Mouse (Mus musculus) layer of hippocampus, adult 18-20 months (tissue): Measurements from ENCODE around the gene Cdc42se2. TPM values are rescaled to one million over a fixed set of nuclear protein-coding genes. Genes with fewer than 3 reads are reported as not detected.

Experiments
- DNase-seq, 2 experiments: peaks; one replicate each; pipeline ENCODE4 v3.0.0; 2022; ENCODE audit warnings: low spot score in 2 of 2
- total RNA-seq, 2 experiments: library from RNA; stranded (reverse); gene quantifications; 2 replicates each; pipeline ENCODE4 v1.2.3; 2021

Cdc42se2 gene
- total RNA-seq, 2 experiments from 2014 or later: 135 to 144 TPM

DNA sequence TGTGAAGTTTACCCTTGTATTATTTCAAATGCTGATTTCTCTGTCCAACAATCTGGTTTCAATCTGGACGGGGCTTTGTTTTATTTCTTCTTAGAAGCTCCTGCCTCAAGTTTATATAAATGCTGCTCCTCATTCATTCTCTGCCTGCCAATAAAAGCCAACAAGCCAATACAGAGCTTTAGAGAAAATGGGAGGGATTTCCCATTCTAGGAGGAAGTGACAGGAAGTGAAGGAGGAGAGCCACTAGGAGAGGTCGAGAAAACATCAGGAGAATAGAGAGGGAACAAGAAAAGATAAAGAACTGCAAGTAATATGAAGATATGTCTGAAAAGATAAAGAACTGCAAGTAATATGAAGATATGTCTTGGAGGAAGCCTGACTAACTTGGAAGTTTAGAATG lies 74.6 kb downstream of the Cdc42se2 start:
- DNase-seq: peak in 1 of 2 experiments; percentile 37

DNA sequence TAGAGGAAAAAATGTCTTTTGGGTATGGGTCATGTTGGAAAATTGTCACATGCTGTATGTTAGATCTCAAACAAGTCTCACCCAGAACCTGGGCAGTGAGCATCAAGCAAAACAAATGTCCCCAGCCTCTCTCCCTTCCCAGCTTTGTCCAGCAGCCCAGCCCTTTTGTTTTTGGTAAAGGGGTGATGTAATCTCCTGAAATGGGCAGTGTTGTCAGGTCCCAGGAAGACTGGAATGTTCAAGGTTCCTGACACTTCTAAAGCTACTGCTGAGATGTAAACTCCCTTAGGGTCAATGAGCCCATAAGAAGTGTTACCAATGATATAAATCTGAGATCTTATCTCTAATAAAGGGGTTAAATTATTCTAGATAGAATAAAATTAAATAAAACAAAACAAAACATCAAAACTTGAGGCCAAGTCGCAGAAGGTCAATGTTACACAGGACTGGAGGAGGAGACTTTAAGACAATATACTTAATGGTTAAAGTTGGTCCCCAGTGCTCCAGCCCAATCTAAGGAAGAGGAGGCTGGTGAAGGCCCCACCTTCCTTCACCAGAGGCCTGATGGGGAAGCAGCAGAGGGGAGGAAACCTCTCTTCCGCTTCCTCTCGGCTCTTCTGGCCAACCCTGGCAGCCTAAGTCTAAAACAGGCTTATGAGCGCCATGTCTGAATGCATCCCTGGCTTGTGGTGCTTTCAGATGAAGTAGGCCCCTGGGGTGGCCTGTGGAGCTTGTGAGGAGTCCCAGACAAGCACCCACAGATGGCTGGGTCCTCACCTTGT lies 76.8 kb downstream of the Cdc42se2 start:
- no peak for DNase-seq

DNA sequence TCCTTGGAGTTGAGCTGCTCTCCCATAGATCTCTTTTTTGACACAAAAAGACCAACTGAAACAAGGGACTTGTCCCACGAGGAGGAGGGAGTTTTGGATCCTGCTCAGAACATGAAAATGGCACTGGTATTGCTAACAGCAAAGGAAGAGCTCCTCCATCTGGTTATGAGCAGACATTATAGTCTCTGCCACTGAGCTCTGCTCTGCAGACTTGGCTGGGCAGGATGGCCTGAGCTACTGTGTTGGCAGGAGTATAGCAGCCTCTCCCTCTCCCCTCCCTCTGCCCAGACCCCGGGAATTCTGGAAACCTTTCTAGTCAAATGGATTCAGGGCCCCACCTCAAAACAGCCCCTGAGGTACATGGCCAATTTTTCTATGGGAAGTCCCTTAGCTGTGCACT lies 77.8 kb downstream of the Cdc42se2 start:
- DNase-seq: peak in 1 of 2 experiments; percentile 51

DNA sequence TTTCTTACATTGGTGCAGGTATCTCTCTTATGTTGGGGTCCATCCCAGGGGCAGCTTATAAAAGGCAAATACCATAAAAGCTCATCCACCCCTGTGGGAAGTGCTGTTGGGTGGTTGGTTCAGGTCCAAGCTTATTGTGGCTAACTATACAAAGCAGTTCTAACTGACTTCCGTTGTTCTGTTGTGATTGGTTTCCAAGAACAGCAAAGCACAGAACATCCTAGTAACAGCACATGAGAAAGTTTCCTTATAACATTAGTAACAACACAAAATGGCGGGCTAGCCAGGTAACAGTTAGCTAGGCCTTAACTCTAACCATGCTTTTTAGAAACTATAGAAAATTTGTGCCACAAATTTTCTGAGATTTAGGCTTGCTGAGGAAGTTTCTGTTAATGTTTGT lies 79.3 kb downstream of the Cdc42se2 start:
- no peak for DNase-seq

DNA sequence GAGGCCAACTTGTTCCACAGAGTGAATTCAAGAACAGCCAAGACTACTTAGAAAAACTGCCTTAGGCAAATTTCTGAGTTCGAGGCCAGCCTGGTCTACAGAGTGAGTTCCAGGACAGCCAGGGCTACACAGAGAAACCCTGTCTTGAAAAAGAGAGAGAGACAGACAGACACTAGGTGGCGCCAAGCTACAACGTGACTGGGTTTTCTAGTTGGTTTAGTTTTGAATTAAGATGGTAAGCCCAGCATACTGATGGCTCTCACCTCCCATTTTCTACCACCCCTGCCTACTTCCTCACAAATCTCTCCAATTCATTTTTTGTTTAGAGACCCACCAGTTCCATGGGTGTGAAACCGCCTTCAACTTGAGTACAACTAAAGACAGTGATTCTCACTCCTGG lies 84.2 kb downstream of the Cdc42se2 start:
- DNase-seq: peak; percentile 38 to 86

DNA sequence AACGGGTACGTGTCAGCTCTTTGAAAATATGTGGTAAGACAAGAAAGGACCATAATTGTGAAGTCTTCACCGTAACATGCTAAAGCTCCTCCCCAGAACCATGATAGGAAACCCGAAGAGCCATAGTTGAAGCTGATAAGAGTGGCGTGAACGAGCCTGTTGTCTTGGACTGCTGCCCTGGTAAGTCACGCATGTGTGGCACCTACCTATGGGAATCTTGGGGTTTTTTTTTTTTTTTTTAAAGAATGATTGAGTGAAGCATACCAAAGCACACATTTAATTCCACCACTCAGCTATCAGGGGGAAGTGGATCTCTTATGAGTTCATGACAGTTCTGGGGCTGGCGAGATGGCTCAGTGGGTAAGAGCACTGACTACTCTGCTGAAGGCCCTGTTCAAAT lies 85.6 kb downstream of the Cdc42se2 start:
- DNase-seq: no peak

DNA sequence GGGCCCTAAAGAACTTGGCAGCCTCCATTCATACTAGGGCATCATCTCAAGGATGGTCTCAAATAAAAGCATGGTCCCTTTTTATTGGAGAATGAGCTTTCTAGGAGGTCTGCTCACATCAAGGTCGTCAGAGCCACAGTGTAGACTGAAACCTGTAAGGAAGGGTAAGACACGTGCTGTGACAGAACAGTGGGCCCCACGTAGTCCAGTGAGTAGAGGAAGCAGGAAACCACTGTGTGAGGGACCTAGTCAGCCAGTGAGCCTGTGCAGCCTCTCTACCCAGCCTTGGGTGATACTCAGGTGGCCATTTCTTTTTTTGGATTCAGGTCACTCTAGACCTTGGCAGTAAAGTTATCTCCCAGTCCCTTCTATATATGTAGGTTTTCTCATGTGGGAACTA lies 87.5 kb downstream of the Cdc42se2 start:
- DNase-seq: no peak

DNA sequence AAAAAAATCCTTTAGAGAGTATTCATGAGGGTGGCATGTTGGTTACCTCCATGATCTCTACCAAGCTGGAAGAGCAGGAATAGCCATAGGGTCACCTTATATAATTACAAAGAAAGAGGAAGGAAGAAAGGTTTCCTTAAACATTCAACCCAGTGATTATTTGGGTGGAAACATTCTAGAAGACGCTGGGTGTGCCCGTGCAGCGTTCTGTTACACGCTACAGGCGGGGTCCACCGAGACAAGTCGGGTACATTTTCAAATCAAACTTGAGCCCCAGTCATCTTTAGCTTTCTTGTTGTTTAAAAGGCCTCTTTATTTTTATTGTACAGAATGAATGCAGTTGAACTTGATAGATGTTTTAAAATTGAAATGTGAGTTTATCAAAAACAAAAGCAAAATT lies 88.8 kb downstream of the Cdc42se2 start:
- no peak for DNase-seq

DNA sequence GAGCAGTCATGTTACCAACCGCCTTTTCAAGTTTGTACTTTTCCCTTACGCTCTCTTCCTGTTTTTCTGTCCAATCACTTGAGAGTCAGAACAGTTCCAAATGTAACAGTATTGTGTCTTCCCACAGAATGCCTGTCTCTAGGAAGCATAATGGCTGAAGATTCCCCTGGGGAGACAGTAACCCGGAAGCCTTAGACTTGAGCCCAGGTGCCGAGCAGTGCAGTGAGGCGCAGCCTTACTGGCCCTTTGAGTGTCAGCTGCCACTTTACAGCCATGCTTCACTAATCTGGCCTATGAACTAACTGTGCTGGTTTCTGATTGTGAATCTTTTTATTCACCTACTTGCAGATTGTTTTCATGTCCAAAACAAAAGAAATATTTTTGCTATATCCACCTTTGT lies 89.9 kb downstream of the Cdc42se2 start:
- DNase-seq: no peak

DNA sequence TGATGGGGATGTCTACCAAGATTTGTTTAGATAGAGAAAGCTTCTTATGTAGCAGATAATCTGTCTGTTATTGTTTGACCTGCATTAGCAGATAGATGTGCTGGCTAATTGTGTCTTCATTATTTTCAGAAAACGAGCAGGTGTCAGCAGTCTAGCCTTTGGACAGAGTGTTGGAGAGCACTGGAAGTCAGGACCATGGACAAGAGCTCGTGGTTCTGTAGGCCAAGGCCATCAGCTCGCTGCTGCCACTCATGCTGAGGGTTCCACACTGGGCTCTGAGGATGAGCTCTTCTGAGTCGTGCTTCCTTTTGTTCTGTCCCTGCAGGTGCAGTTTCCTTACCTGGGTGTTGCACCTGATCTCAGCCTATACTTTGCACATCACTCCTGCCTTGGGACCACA lies 91.5 kb downstream of the Cdc42se2 start:
- no peak for DNase-seq

DNA sequence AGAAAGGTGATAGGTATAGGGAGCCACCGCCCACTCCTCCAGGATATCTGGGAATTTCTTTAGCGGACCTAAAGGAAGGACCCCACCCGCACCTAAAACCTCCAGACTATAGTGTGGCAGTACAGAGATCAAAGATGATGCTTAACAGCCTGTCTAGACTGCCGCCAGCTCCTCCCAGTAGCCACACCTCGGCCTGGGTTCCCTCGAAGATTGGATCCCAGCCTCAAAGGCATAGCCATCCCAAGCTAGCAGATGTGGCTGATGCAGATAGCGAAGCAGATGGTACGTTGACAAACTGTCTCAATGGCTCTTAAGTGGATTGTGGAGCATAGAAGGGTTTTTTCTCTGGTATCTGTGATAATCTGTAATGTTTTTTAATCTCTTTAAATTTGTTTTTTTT lies 93.2 kb downstream of the Cdc42se2 start:
- no peak for DNase-seq

DNA sequence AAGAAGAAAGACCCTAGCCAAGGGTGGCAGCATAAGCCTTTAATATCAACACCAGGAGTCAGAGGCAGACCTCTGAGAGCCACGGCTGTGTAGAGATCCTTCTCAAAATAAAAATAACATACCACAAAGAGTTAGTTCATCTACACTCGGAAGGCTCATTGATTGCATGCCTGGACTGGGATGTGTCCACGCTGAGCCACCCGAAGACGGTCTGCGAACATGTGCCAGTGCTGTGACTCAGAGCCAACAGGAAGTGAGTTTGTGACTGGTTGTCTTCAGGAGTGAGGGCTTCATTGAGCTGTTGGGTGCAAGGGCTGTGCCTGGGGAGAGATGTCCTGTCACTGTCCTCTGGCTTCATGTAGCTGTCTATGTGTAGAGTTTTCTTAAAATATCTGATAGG lies 93.8 kb downstream of the Cdc42se2 start:
- no peak for DNase-seq

DNA sequence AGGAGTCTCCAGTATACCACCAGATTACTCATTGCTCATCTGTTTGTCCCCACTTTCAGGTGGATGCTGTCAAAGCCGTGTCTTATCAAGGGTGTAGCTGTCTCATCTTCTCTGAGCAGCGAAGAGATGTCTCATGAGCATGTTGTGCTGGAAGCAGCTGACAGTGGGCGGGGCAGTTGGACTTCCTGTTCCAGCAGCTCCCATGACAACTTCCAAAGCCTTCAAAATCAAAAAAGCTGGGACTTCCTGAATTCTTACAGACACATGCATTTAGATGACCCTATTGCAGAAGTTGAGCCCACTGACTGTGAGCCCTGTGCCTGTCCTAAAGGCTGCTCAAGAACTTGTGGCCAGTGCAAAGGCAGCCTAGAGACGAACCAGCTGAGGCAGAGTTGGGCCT lies 96.3 kb downstream of the Cdc42se2 start:
- DNase-seq: peak in 1 of 2 experiments; percentile 63

DNA sequence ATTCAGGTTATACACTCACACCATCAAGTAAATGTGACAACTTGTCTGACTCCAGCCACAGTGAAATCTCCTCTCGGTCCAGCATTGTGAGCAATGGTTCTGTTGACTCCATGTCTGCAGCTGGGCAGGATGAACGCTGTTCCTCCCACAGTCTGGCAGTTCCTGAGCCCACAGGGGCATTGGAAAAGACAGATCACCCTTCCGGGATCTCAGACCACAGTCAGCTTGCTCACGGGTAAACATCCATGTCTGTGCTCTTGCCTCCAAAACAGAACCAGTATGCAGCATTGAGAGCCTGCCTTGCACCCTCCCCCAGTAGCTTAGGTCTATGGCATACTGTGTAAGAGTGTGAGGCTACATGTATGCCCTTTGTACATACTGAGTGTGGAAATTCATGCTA lies 97.3 kb downstream of the Cdc42se2 start:
- DNase-seq: no peak

DNA sequence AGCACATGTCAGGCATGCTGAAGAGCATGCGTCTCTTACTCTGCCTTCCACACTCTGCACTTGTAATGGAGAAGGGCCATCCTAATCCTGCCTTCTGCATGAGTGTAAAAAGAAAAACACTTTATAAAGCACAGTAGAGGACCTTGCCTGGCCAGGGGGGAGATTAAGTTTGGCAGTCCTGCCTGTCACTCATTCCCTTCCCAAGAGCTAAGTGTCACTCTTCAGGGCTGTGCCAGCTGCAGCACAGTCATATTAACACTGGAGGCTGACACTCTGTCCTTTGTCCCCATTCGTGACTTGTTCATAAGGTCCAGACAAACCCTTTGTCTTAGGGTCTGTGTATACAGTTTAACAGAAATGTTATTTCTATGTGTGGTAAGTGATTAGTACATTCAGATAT lies 102.6 kb downstream of the Cdc42se2 start:
- no peak for DNase-seq

DNA sequence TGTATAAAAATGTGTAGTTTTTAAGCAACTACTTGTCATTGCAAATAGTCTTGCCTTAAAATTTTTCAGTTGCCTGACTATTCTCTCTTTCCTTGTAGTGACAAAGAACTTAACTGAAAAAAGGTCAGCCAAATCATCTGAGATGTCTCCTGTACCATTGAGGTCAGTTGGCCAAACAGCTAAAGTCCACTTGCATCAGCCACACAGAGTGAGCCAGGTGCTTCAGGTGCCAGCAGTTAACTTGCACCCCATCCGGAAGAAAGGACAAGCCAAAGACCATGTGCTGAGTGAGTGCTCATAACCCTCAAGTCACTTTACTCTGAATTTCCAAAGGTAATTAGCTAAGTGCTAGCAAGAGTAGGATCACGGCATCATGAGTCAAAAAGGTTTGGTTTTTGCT lies 108.3 kb downstream of the Cdc42se2 start:
- no peak for DNase-seq

DNA sequence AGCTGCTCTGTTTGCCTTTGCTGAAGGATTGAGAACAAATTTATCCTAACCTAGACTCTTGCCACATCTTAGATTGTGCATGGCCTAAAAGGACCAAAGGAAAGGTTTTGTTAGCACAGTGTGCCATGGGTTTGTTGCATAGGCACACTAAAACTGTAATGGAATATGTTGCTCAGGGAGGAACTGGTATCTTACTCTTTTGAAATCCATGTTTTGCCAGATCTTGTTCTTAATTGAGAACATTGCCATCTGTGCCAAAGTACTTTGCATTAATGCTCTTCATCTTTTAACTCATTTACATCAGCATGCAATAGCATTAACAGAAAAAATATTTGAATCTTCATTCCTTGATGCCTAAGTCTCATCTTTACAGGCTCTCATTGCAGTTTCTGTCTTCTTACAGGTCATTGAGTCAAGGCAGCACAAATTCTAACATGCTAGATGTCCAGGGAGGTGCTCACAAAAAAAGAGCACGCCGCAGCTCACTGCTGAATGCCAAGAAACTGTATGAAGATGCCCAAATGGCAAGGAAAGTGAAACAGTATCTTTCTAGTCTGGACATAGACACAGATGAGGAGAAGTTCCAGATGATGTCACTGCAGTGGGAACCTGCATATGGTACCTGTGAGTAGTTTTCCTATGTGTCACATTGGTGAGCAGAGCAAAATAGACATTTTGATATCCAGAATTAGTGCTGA lies 111.5 kb downstream of the Cdc42se2 start:
- DNase-seq: peak in 1 of 2 experiments; percentile 63

DNA sequence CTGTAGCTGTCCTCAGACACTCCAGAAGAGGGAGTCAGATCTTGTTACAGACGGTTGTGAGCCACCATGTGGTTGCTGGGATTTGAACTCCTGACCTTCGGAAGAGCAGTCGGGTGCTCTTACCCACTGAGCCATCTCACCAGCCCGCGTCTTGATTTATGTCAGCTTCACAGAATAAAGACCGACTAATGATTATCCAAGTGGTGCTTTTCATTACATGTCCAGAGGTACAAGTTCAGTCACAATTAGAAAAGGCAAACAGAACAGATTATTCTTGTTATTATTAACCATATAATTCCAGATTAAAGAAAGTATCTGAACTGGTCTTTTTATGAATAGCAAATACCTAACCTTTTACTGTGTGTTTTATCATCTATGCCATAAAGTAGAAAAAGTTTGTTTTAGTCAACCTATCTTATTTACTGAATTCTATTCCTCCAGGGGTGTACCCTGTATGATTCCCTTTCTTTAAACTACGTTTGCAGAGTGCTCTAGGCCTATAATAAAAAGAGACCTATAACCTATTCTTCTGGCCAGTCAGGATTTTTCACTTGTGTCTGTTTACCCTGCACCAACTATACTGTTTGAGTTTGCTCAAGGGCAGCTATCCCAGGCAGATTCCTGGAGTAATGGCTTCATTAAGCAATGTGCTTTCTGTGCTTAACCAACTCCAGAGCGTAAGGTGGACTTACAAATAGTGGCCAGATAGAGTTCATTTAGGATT lies 113.7 kb downstream of the Cdc42se2 start:
- no peak for DNase-seq
